Mouse (Mus musculus) gastrocnemius, postnatal 4 days (tissue): ENCODE data around the gene Nek10. TPM values are rescaled to one million over a fixed set of nuclear protein-coding genes. Genes with fewer than 3 reads are reported as not detected.
A peak's percentile ranks its signal among the peaks of the same experiment; 100 is the strongest.
"Not testable (repeated sequence)": the region's sequence is repeated elsewhere in the genome, so short reads cannot be mapped to it uniquely, and the experiment has no call there.

ENCODE experiments used
- DNase-seq, 2 experiments: peaks; one replicate each; pipeline ENCODE4 v3.0.0; 2021 to 2022; ENCODE audit warnings: low spot score in 2 of 2, mixed read lengths in 2 of 2
- long read RNA-seq, 2 experiments: library from polyadenylated mRNA; stranded (forward); transcript quantifications; one replicate each; pipeline ENCODE4 v2.0.0; 2021
- total RNA-seq, 2 experiments: library from RNA; stranded (reverse); gene quantifications; 2 replicates each; pipeline ENCODE4 v1.2.3; 2021

The Nek10 gene
- total RNA-seq, result under 1 TPM; 0.05 to 0.13 TPM
- long read RNA-seq, experiment 1, result 0 reads
- long read RNA-seq, experiment 2, result 0 reads

GRCm38 (mm10) chr14:14803115-14803514 lies at the start of gene Nek10:
Nek10 (plus strand) TSS chr14:14803415.
- DNase-seq, result not testable (repeated sequence)

- DNase-seq, result no peak
These were observed 22.0 kb upstream of the Nek10 start for GRCm38 (mm10) chr14:14781169-14781568.

GRCm38 (mm10) chr14:14784223-14784622 lies 19.0 kb upstream of the Nek10 start:
- DNase-seq, result no peak

- DNase-seq, result no peak
These were observed 16.2 kb upstream of the Nek10 start for GRCm38 (mm10) chr14:14786979-14787378.

GRCm38 (mm10) chr14:14789840-14790470 lies 13.3 kb upstream of the Nek10 start:
- no peak for DNase-seq

GRCm38 (mm10) chr14:14799861-14800260 lies 3.4 kb upstream of the Nek10 start:
- no peak for DNase-seq

- no peak for DNase-seq
These were observed 2.9 kb upstream of the Nek10 start for GRCm38 (mm10) chr14:14800332-14800731.

- DNase-seq, result no peak
These were observed 2.4 kb upstream of the Nek10 start for GRCm38 (mm10) chr14:14800810-14801209.

GRCm38 (mm10) chr14:14803921-14804517 lies 804 bp downstream of the Nek10 start:
- no peak for DNase-seq

GRCm38 (mm10) chr14:14804518-14805212 lies 1.4 kb downstream of the Nek10 start:
- no peak for DNase-seq

GRCm38 (mm10) chr14:14832520-14833240 lies 29.5 kb downstream of the Nek10 start:
- peak; percentile 57 to 87 for DNase-seq

GRCm38 (mm10) chr14:14833498-14833897 lies 30.3 kb downstream of the Nek10 start:
- DNase-seq, result no peak

GRCm38 (mm10) chr14:14834266-14834665 lies 31.1 kb downstream of the Nek10 start:
- no peak for DNase-seq

- no peak for DNase-seq
These were observed 34.4 kb downstream of the Nek10 start for GRCm38 (mm10) chr14:14837627-14838026.

GRCm38 (mm10) chr14:14838109-14838508 lies 34.9 kb downstream of the Nek10 start:
- DNase-seq, result no peak

GRCm38 (mm10) chr14:14842734-14843530 lies 39.7 kb downstream of the Nek10 start:
- no peak for DNase-seq

- DNase-seq, result no peak
These were observed 49.6 kb downstream of the Nek10 start for GRCm38 (mm10) chr14:14852838-14853237.

- no peak for DNase-seq
These were observed 57.1 kb downstream of the Nek10 start for GRCm38 (mm10) chr14:14860331-14860730.

GRCm38 (mm10) chr14:14863690-14864356 lies 60.6 kb downstream of the Nek10 start:
- DNase-seq, result peak; percentile 72 to 85

- DNase-seq, result no peak
These were observed 66.0 kb downstream of the Nek10 start for GRCm38 (mm10) chr14:14869239-14869638.
